Mouse (Mus musculus) bone marrow, adult 2 months (tissue): ENCODE measurements around the gene Pds5b. TPM values are rescaled to one million over a fixed set of nuclear protein-coding genes. Genes with fewer than 3 reads are reported as not detected.

Experiments used
- H3K27ac ChIP-seq: fragments of 200-500 bp; 2 replicates; pipeline ENCODE4 v1.5.1; 2012; ENCODE audit warnings: low read depth, mild to moderate bottlenecking, control low read depth, inconsistent platforms, low read length; ENCODE audit not compliant: control insufficient read depth, poor library complexity, insufficient read depth
- H3K4me1 ChIP-seq: fragments of 200-500 bp; 2 replicates; pipeline ENCODE4 v1.6.1; 2011; ENCODE audit warnings: low read length; ENCODE audit not compliant: control insufficient read depth, insufficient read depth
- H3K4me3 ChIP-seq: fragments of 200-500 bp; replicated peaks from 2 replicates; pipeline ENCODE3; 2011; ENCODE audit warnings: mild to moderate bottlenecking, low read depth, low read length, control low read depth; ENCODE audit not compliant: control insufficient read depth
- CTCF ChIP-seq: fragments of 200-500 bp; IDR thresholded peaks from 2 replicates; pipeline ENCODE4 v1.5.1; 2011; ENCODE audit warnings: low read length, control low read depth; ENCODE audit not compliant: control insufficient read depth, insufficient read depth
- POLR2A ChIP-seq: fragments of 200-500 bp; IDR thresholded peaks from 2 replicates; pipeline ENCODE4 v1.6.1; 2011; ENCODE audit warnings: low read depth, mild to moderate bottlenecking, control low read depth, low read length, borderline replicate concordance; ENCODE audit not compliant: control insufficient read depth
- WGBS: fragments of 180-500 bp; shearing (Covaris S2); methylation state at CpG from one replicate; pipeline ENCODE4 v1.1.7; 2018; 5-methylcytosine and 5-hydroxymethylcytosine counted together
- polyA plus RNA-seq: library from polyadenylated mRNA; stranded (reverse); fragments of >200 nt; gene quantifications from 2 replicates; pipeline ENCODE4 v1.2.4, GENCODE M21; 2011; ENCODE audit warnings: low replicate concordance; ENCODE audit not compliant: missing spikeins, insufficient read depth, insufficient read length

Pds5b gene
- polyA plus RNA-seq, 1 experiment: 11.5 TPM

GRCm38 (mm10) chr5:150816775-150817174, 143.2 kb downstream of the Pds5b start:
- Histone ChIP-seq H3K4me1 (no peaks in the 10 kb centered on the region), H3K27ac (no peak overlapping the region), H3K4me3 (no peak overlapping the region)
- 76% methylated on average over 5 of the region's 5 CpGs for WGBS
- no peak for TF ChIP-seq CTCF
- TF ChIP-seq POLR2A: no peak

GRCm38 (mm10) chr5:150818041-150818440, 144.5 kb downstream of the Pds5b start:
- 64% methylated on average over 2 of the region's 2 CpGs for WGBS
- no peak overlapping the region for H3K27ac ChIP-seq
- no peaks in the 10 kb centered on the region for H3K4me1 ChIP-seq
- no peak for TF ChIP-seq CTCF
- TF ChIP-seq POLR2A: no peak
- H3K4me3 ChIP-seq: no peak overlapping the region

DNA sequence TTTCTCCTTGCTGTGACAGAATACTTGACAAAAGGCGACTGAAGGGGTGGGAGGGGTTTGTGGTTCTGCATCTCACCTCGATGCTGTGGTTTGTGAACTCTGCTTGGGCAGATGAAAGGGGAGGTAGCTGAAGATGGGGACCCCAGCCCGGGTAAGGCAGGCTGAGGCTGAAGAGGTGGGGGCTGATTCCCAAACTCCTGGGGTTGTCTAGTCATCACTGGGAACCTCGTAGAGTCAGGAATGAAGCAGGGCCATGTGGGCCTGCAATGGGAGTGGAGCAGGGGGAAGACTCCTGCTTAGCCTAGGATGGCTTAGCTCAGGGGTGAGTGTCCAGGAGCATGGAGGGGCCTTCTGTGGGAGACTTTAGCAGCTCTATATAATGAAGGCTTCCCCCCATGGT, 145.3 kb downstream of the Pds5b start:
- no peak overlapping the region for H3K4me3 ChIP-seq
- WGBS: 55% methylated on average over 4 of the region's 4 CpGs
- TF ChIP-seq POLR2A (no peak), CTCF (no peak)
- H3K4me1 ChIP-seq: no peaks in the 10 kb centered on the region
- no peak overlapping the region for H3K27ac ChIP-seq

- Histone ChIP-seq H3K4me3 (no peak overlapping the region), H3K4me1 (no peaks in the 10 kb centered on the region), H3K27ac (no peak overlapping the region)
- TF ChIP-seq POLR2A (no peak), CTCF (no peak)
- WGBS: 76% methylated on average over 5 of the region's 5 CpGs
Observed at GRCm38 (mm10) chr5:150819520-150819919, 146.0 kb downstream of the Pds5b start.

DNA sequence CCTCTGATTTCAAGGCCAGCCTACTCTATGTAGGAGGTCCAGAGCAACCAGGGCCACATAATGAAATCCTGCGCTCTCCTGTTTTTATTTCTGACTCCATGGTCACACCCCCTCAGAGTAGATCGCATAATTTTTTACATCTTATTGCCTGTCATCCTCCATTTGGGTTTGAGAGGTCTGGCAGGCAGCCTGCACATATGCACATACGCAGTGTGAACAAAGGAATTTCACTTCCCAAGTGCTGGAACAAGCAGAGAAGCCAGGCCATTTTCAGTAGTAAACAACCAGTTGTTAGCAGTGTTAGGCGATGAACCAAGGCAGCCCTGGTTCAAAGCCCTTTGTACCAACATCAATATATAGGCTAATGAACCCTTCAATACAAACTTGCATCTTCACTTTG, 147.6 kb downstream of the Pds5b start:
- TF ChIP-seq CTCF (no peak), POLR2A (no peak)
- 90% methylated on average over 4 of the region's 4 CpGs for WGBS
- no peaks in the 10 kb centered on the region for H3K4me1 ChIP-seq
- H3K27ac ChIP-seq: no peak overlapping the region
- H3K4me3 ChIP-seq: no peak overlapping the region

GRCm38 (mm10) chr5:150822781-150823180, 149.2 kb downstream of the Pds5b start:
- TF ChIP-seq POLR2A (no peak), CTCF (no peak)
- no peak overlapping the region for H3K27ac ChIP-seq
- no peaks in the 10 kb centered on the region for H3K4me1 ChIP-seq
- H3K4me3 ChIP-seq: no peak overlapping the region
- WGBS: 73% methylated on average over 6 of the region's 6 CpGs

- Histone ChIP-seq H3K27ac (no peak overlapping the region), H3K4me3 (no peak overlapping the region), H3K4me1 (no peaks in the 10 kb centered on the region)
- TF ChIP-seq POLR2A (no peak), CTCF (no peak)
- 81% methylated on average over 3 of the region's 3 CpGs for WGBS
Observed at GRCm38 (mm10) chr5:150823361-150823760, 149.8 kb downstream of the Pds5b start.

DNA sequence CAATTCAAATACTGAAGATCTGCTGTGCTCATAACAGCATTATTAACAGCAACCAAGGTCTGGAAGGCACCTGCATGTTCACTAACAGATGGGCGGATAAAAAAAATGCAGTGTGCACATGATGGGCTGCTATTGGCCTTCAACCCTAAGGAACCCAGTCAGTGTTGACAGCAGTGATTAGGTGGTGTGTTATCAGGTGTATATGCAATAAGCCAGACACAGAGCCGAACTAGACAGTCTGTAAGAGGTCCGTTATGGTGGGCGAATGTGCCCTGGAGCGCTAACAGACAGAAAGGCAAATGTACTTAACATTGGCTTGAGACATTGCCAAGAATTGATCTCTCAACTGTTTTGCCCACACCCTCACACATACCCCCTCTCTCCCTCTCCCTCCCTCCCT, 156.0 kb downstream of the Pds5b start:
- Histone ChIP-seq H3K4me3 (no peak overlapping the region), H3K4me1 (no peaks in the 10 kb centered on the region), H3K27ac (no peak overlapping the region)
- WGBS: 92% methylated on average over 5 of the region's 5 CpGs
- TF ChIP-seq CTCF (no peak), POLR2A (no peak)

- Histone ChIP-seq H3K27ac (no peak overlapping the region), H3K4me3 (no peak overlapping the region), H3K4me1 (no peaks in the 10 kb centered on the region)
- 77% methylated on average over 9 of the region's 9 CpGs for WGBS
- TF ChIP-seq POLR2A: no peak
- no peak for TF ChIP-seq CTCF
Observed at GRCm38 (mm10) chr5:150830718-150831117, 157.2 kb downstream of the Pds5b start.

DNA sequence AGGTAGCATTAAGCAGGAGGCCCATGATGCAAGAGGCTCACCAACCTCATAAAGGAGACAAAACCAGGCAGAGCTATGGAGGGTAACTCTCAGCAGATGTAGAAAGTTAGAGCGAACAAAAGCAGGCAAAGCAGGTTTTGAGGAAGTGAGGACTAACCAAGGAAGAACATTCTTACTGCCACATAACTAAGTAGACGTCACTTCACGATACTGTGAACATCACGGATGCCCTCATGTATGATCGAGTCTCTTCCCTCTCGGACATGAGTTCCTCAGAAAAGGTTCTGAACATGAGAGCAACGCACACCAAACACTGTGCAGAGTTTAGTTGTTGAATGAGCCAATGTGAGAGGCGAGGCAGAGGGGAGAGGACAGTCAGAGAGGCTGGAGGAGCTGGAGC, 163.2 kb downstream of the Pds5b start:
- WGBS: 55% methylated on average over 8 of the region's 8 CpGs
- Histone ChIP-seq H3K27ac (no peak overlapping the region), H3K4me3 (no peak overlapping the region), H3K4me1 (no peaks in the 10 kb centered on the region)
- TF ChIP-seq POLR2A (no peak), CTCF (no peak)
